8 mouse cellular contexts compared by ENCODE assay signal in the genomic region with DNA sequence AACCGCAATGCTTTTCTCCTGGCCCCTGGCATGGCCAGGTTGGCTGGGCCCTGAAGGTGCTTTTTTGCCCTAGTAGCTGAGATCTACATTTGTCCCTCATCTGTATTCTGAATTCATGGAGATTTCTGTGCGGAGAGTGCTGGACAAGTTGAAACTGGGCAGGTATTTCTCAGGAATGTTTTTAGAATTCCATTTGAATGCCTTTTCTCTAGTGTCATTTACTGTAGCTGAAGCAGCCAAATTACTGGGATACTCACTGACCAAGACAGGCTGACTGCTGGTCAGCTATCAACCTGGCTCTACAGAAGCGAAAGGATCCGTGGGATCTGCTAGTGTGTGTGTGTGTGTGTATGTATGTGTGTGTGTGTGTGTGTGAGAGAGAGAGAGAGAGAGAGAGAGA.
A peak's percentile ranks its signal among the peaks of the same experiment; 100 is the strongest.
DNase-seq lines count a peak whose midpoint lies in the region; ATAC-seq and TF ChIP-seq lines count a peak whose summit lies in the region.

No protein-coding gene starts in this region.

- whole genome bisulfite sequencing in forebrain, embryonic 12.5 days, result 46% methylated on average over 4 of the region's 4 CpGs
- 77% methylated on average over 4 of the region's 4 CpGs for WGBS in limb, embryonic 11.5 days
- 29% methylated on average over 4 of the region's 4 CpGs for WGBS in cerebellum, adult 2 months

- no peaks in the 10 kb centered on the region for H3K36me3 ChIP-seq in forebrain, embryonic 12.5 days (replicated peaks)
- no peaks in the 10 kb centered on the region for H3K36me3 ChIP-seq in limb, embryonic 11.5 days (ENCODE audit: control insufficient read depth, insufficient read depth, low read length)

- H3K4me3 ChIP-seq in forebrain, embryonic 12.5 days (replicated peaks), result no peak overlapping the region
- no peak overlapping the region for H3K4me3 ChIP-seq in limb, embryonic 11.5 days (ENCODE audit: low read depth, low read length)
- no peak overlapping the region for H3K4me3 ChIP-seq in cerebellum, adult 2 months (replicated peaks; ENCODE audit: insufficient read depth, low read depth, low read length)

- peak; percentile 50; the same call in 1 of the 2 replicates for ATAC-seq in forebrain, embryonic 12.5 days (ENCODE audit: low FRiP score)
- no peak for ATAC-seq in limb, embryonic 11.5 days (ENCODE audit: insufficient number of reproducible peaks, low FRiP score, low TSS enrichment, low read depth)

- H3K27ac ChIP-seq in forebrain, embryonic 12.5 days, result peak overlapping the region; percentile 48; the same call in 1 of the 2 replicates
- H3K27ac ChIP-seq in limb, embryonic 11.5 days (replicated peaks; ENCODE audit: low read depth, low read length), result 0 out of 2 replicates have a peak overlapping the region, but pooled peaks have one; percentile 3
- H3K27ac ChIP-seq in cerebellum, adult 2 months (ENCODE audit: insufficient read depth, low read length), result no peak overlapping the region

- no peak overlapping the region for H3K9ac ChIP-seq in forebrain, embryonic 12.5 days
- no peak overlapping the region for H3K9ac ChIP-seq in limb, embryonic 11.5 days (ENCODE audit: low read length)

- TF ChIP-seq POLR2A in cerebellum, adult 2 months (IDR thresholded peaks at IDR 0.05; ENCODE audit: borderline replicate concordance, insufficient read depth, low read length), result no peak

- peak; percentile 23 for DNase-seq in embryo, embryonic 11 days
- no peak for DNase-seq in embryo, embryonic 9.5 days (ENCODE audit: extremely low spot score)
- peak; percentile 63 for DNase-seq in 3134 (ENCODE audit: extremely low read depth, insufficient read length, low spot score)
- no peak for DNase-seq in limb, embryonic 11.5 days (ENCODE audit: low spot score)
- DNase-seq in cerebellum, adult 2 months, result no peak
- DNase-seq in frontal cortex, postnatal 14 days (ENCODE audit: low spot score in 2 of 2), result no peak
- no peak for DNase-seq in spleen, postnatal 4 days (ENCODE audit: low spot score in 2 of 2)

- no peak for TF ChIP-seq CTCF in cerebellum, adult 2 months (IDR thresholded peaks at IDR 0.05; ENCODE audit: borderline replicate concordance, insufficient read depth, low read depth, low read length)

- H3K4me1 ChIP-seq in forebrain, embryonic 12.5 days, result peaks cover 17% of the 10 kb centered on the region
- H3K4me1 ChIP-seq in limb, embryonic 11.5 days (ENCODE audit: control insufficient read depth, insufficient read depth, low read length), result 0 out of 2 replicates have a peak, but pooled peaks cover 2% of the 10 kb centered on the region
- no peaks in the 10 kb centered on the region; the same call in 1 of the 2 replicates for H3K4me1 ChIP-seq in cerebellum, adult 2 months (ENCODE audit: control insufficient read depth, insufficient read depth, low read length)

- no peaks in the 10 kb centered on the region for H3K27me3 ChIP-seq in forebrain, embryonic 12.5 days
- no peaks in the 10 kb centered on the region for H3K27me3 ChIP-seq in limb, embryonic 11.5 days (ENCODE audit: control insufficient read depth, insufficient read depth, low read length)
- no peaks in the 10 kb centered on the region for H3K27me3 ChIP-seq in cerebellum, adult 2 months (ENCODE audit: control insufficient read depth, insufficient read depth, low read length)

- H3K9me3 ChIP-seq in forebrain, embryonic 12.5 days, result no peaks in the 10 kb centered on the region
- no peaks in the 10 kb centered on the region for H3K9me3 ChIP-seq in limb, embryonic 11.5 days (ENCODE audit: control insufficient read depth, low read length)

- peak overlapping the region; percentile 17; the same call in 1 of the 2 replicates for H3K4me2 ChIP-seq in forebrain, embryonic 12.5 days
- no peak overlapping the region for H3K4me2 ChIP-seq in limb, embryonic 11.5 days (ENCODE audit: low read depth, severe bottlenecking)

Comparison
In these comparisons a context has a peak if more than half of its experiments do, and no peak if none do; other contexts are left out.
1. DNase-seq: peak in embryo, embryonic 11 days (single experiment) and 3134 (single experiment); none in embryo, embryonic 9.5 days (single experiment), limb, embryonic 11.5 days (single experiment), cerebellum, adult 2 months (0 of 2), frontal cortex, postnatal 14 days (0 of 2) and spleen, postnatal 4 days (0 of 2).